Mouse (Mus musculus) heart, postnatal 4 days (tissue): ENCODE data around the gene Mthfr. TPM values are rescaled to one million over a fixed set of nuclear protein-coding genes. Genes with fewer than 3 reads are reported as not detected.
"Not testable (repeated sequence)": the region's sequence is repeated elsewhere in the genome, so short reads cannot be mapped to it uniquely, and the experiment has no call there.

Experiments
- DNase-seq: peaks from one replicate; pipeline ENCODE4 v3.0.0; 2021
- total RNA-seq, 2 experiments: library from RNA; stranded (reverse); gene quantifications; 2 replicates each; pipeline ENCODE4 v1.2.3; 2021

The Mthfr gene
- total RNA-seq, 2 experiments from 2014 or later: 14.1 to 14.3 TPM

GRCm38 (mm10) chr4:148040029-148040830 is 1.4 kb downstream of the Mthfr start:
- DNase-seq: no peak

- DNase-seq: peak; percentile 75
Measured at GRCm38 (mm10) chr4:148040933-148041610, 2.2 kb downstream of the Mthfr start.

- peak; percentile 45 for DNase-seq
Measured at GRCm38 (mm10) chr4:148041611-148042191, 2.8 kb downstream of the Mthfr start.

DNA sequence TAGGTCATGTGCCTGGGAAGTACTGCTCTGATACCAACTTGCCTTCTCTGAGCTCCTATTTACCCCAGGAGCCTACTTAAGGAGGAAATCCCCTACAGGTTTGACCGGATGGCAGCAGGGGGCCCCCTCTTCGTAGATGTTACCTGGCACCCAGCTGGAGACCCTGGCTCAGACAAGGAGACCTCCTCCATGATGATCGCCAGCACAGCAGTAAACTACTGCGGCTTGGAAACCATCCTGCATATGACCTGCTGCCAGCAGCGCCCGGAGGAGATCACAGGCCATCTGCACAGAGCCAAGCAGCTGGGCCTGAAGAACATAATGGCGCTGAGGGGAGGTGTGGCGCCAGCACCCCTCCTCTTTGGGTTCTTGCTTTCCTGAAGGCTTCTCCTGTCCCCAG is 4.5 kb downstream of the Mthfr start:
- DNase-seq: not testable (repeated sequence)

DNA sequence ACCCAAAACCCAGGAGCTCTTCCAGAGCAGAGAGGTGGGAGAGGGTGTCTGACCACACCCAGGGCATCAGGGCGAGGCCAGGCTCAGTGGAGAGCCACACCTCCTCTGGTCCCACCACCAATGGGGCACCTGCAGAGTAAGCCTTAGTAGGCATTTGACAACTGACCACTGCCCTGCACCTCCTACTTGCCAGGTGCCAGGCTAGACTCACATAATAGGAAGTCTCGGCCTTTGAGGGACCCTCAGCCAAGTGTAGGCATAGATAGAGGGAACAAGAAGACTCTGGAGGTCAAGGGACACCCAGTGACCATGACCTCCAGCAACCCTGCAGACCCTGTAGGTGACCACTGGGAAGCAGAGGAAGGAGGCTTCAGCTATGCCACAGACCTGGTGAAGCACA is 5.2 kb downstream of the Mthfr start:
- no peak for DNase-seq

- DNase-seq: no peak
Measured at GRCm38 (mm10) chr4:148046450-148047031, 7.7 kb downstream of the Mthfr start.

DNA sequence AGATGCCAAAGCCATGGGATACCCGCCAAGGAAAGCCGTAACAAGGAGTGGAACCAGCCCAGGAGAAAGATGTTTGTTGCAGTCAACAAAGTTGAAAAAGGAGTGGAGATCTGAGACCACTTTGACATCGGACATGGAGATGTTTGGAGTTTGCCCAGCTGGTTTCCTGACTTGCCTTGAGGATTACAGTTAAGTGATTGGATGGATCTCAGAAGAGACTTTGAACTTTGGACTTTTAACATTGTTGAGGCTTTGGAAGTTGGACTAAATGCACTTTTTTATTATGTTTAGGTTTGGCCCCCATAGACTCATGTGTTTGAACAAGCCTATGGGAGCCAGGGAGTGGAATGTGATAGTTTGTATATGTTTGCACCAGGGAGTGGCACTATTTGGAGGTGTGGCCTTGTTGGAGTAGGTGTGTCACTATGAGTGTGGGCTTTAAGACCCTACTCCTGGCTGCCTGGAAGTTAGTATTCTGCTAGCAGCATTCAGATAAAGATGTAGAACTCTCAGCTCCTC is 11.6 kb downstream of the Mthfr start:
- DNase-seq: not testable (repeated sequence)

GRCm38 (mm10) chr4:148051046-148051776 is 12.3 kb downstream of the Mthfr start:
- no peak for DNase-seq

- DNase-seq: no peak
Measured at GRCm38 (mm10) chr4:148051886-148052285, 13.0 kb downstream of the Mthfr start.

DNA sequence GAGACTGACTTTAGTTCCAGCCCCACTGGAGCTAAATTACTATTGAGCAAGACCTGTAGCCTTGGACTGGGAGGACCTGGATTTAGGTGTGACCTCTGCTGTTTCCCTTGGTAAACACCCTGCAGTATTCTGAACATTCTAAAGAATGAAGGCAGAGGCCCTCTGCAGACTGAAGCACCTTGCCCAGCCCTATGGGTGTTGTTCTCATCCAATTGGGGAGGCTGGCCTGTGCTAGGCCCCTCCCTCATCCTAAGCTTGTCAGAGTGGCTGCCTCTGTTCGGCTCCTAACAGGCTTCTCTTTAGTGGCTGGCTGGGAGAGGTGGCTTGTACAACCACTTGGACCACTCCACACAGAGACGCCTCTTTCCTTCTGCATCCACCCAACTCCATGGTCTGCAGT is 14.1 kb downstream of the Mthfr start:
- no peak for DNase-seq

DNA sequence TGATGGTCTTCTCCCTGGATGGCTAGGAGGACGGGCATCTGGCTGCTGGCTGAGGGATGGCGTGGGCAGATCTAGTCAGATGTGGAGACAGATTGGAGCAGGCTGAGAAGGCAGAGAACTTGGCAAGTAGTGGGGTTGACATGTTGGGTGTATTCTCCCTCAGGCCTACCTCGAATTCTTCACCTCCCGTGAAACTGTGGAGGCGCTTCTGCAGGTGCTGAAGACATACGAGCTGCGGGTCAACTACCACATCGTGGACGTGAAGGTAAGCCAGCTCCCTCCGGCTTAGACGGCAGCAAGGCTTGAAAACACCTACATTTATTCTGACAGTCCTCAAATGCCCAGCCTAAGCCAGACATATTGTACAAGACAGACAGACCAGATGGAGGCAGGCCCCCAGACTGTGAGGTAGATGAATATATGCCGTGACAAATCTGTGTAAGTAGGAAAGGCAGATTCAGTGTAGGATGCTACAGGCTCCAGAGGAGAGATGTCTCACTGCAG is 14.6 kb downstream of the Mthfr start:
- no peak for DNase-seq

GRCm38 (mm10) chr4:148054961-148055695 is 16.3 kb downstream of the Mthfr start:
- no peak for DNase-seq

GRCm38 (mm10) chr4:148056246-148056645 is 17.4 kb downstream of the Mthfr start:
- DNase-seq: no peak

GRCm38 (mm10) chr4:148056801-148057200 is 17.9 kb downstream of the Mthfr start:
- peak; percentile 85 for DNase-seq

DNA sequence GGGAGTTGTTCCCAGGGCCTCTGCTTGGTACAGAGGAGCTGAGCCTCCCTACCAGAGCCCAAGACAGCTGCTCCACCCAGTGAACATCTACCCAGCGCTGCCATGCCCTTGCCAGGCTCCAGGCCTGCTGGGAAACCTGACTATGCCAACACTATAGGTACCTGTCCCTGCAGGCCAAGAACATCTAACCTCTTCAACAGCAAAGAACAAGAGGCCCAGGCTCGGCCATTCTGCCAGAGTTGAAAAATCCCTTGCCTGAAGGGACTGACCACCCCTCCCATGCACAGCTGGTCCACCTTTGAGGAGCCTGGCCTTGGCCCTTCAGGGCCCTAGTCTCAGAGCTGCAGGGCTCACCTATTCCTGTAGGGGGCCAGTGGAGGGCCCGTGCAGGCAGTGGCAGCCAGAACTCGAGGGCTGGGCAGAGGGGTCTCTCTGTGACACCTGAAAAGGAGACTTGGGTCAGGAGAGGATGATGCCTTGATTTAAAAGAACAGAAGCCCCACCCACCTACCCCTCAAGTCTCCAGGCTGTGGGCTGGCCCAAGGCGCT is 18.9 kb downstream of the Mthfr start:
- no peak for DNase-seq

DNA sequence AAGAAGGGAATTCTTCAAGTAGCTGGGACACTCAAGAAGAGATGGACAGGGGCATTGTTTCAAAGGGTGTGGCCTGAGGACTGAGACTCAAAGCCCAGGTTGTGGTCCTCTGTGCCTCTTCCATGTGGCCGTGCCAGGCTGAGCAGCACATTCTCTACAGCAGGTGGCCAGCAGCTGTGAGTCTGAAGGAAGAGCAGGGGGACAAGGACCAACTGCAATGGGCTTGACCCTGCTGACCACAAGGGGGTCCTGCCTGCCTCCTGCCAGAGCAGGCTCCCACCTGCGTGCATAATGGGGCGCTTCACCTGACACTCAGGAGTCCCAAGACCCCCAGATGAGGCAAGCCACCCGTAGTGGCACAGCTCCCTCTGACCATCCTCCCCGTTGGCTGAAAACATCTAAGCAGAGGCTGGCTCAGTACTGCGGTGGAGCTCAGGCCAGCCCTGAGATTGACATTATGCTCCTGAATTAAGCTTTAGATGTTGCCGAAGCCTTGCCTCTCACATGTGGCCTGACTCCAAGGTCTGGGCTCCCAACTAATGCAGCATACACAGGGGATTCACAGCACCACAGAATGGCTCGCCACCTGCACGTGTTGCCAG is 19.4 kb downstream of the Mthfr start:
- DNase-seq: no peak

DNA sequence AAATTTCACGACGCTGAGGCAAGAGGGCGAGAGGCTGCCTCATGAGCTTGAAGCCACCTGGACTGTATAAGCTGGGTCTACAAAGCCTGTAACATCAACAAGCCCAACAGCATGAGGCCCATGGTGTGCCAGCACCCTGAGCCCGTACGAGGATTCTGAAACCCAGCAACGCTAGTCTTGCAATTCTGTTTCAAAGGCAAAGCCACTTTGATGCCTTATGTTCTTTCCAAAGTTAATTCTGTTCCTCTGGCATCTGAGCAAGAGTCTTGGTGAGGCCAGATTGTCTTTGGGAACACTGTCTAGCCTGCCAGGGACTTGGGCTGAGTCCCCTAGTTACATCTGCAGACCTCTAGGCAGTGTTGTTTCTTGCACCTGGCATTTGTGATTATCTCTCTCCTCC is 20.1 kb downstream of the Mthfr start:
- DNase-seq: no peak

GRCm38 (mm10) chr4:148060120-148061085 is 21.5 kb downstream of the Mthfr start:
- peak; percentile 71 for DNase-seq

DNA sequence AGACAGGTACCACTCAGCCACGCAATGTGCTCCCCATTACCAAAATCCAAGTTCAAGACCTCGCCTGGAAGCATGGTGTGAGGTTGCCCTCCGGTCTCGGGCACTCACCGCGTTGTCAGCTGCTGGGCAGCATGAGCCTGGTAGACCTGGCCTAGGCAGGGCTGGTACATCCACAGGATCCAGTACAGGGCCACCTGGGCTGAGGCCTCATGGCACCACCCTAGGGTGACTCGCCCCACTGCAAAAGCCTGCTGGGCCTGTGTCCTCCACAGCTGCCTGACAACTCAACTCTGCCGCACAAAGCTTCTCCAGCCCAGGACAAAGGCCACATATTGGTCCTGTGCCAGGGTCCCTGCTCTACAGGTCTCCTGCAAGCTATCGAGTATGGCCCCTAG is 22.2 kb downstream of the Mthfr start:
- DNase-seq: no peak
